Mouse (Mus musculus) hematopoietic stem cell, adult 5-6 weeks (primary cell): ENCODE measurements at regions not wholly inside any gene's neighbourhood (a gene's known extent, or its start where the extent isn't known, plus 50 kb on each side); places are given as distances from the start of the nearest gene placed in this dataset.

Source experiments
- ATAC-seq, 2 experiments: fragments of 125-278 bp in 1 of 2; replicated peaks in 1 of 2; 2 replicates each; pipeline ENCODE4 v1.8.0; 2016 to 2017; ENCODE audit warnings: inconsistent platforms in 2 of 2, mild to moderate bottlenecking in 2 of 2, moderate number of reproducible peaks in 2 of 2, low read depth in 1 of 2, moderate TSS enrichment in 1 of 2; ENCODE audit not compliant: low FRiP score in 2 of 2, poor library complexity in 2 of 2, severe bottlenecking in 2 of 2, insufficient read depth in 1 of 2, low TSS enrichment in 1 of 2

DNA sequence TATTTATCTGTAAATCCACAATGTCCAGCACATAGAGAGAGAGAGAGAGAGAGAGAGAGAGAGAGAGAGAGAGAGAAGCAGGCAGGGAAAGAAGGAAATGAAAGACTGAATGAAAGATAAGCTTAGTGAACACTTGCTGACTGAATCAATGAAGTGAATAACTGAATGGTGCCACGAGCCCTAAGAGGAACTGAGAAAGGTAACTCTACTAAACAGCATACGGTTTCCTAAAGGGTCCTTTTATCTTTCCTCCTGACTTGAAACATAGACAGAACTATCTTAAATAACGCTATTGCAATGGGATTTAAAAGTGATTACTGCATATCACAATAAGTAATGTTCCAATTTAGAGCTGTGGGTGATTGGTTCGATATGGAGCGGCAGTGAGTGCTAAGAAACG is 121.0 kb downstream of the Rbm26 start:
- ATAC-seq, result no peak

DNA sequence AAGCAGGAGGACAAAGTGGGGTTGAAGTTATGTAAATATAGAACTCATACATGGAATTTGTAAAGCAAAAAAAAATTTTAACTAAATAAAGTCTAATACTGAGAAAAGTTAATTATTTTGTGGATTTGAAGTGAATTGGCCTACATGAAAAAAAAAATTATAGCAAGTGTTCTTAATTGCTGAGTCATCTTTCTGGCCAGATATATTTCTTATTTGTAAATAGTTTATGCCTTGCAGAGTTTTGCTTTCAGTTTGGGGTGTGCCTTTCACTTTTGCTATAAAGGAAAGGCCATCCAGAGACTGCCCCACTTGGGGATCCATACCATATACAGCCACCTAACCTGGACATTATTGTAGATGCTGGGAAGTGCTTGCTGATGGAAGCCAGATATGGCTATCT is 138.3 kb downstream of the Rbm26 start:
- ATAC-seq, result no peak

GRCm38 (mm10) chr14:105034712-105035377 is 142.3 kb downstream of the Rbm26 start:
- peak; percentile 51 to 53; a peak in 3 of 4 replicates for ATAC-seq

DNA sequence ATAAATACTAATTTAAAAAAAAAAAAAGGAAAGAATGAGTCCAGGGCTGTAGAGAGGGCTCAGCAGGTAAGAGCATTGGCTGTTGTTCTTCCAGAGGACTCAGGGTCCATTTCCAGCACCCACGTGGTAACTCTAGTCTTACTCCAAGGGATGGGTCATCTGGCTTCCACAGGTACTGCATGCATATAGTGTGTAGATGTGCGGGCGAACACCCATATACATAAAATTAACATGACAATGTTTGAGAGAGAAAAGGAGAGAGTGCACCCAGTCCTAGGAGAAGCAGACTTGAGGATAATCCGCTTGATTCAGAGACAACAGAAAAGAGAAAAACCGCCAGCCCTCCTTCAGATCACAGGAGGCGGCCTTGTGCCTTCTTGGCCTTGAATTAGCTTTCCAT is 157.2 kb downstream of the Rbm26 start:
- no peak for ATAC-seq

- ATAC-seq, result no peak
These were observed 160.9 kb downstream of the Rbm26 start for GRCm38 (mm10) chr14:105016089-105016846.

DNA sequence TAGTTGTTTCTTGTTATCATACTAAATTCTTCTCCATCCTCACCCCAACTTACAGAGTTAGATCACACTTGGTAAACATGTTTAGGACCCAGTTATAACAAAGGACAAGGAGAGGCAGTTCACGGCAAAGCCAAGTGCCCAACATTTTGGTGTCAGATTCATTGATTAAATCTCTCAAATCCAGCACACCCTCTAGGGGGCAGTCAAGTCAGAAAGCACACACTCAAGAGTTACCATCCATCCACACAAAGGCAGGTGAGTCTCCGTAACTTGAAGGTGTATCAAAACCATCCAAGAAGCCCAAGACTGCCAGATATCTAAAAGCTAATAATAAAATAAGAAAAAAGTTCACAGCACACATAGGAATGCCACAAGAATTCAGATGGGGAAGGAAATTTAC is 161.8 kb downstream of the Rbm26 start:
- ATAC-seq, result no peak

- ATAC-seq, result no peak
These were observed 166.4 kb downstream of the Rbm26 start for GRCm38 (mm10) chr14:105010742-105011141.

DNA sequence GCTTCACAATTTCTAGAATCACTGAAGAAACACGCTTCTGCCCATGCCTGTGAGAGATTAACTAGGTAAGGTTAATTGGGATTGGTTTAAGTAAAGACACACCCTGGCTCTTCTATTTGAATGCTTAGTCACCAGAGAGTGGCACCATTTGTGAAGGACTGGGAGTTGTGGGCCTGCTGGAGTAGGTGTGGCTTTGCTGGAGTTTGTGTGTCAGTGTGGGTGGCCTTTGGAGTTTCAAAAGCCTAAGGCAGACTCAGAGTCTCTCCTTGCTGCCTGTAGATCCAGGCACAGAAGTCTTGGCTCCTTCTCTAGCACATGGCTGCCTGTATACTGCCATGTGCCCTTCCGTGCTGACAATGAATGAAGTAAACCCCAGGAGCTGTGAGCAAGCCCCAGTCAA is 168.8 kb downstream of the Rbm26 start:
- ATAC-seq, result no peak

DNA sequence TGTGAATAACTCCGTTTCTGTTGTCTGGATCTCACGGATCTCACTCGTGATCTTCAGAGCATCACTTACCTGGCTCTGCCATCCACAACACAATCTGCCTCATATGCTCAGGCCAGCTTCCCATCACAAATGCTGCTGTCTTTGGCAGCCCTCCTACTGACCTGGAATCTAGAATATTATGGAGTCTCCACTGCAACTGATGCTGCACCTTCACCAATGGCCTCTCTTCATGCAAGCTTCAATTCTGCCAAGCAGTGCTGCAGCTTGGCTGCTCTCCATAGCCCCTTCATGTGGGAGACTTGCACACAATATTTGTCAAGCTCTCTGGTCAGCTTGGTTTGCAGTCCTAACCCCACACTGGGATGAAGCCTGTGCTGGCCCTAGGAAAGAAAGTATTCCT is 183.1 kb downstream of the Rbm26 start:
- no peak for ATAC-seq

DNA sequence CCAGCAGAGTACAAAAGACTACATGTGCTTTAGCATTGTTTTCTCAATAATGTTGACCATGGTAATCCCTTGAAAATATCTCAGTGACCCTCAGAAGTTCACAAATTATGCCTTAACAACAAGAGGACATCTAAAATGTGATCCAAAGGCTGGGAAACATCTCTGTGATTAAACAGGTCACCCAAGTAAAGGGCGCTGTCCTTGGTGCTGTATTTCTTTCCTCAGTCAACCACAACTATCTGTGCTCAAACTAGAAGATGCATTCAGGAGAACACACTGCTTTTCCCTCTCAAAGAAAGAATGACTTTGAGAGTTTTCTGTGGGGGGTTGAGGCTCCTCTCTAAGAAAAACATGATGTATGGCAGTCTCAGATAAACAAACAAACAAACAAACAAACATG is 211.1 kb downstream of the Rbm26 start:
- no peak for ATAC-seq

DNA sequence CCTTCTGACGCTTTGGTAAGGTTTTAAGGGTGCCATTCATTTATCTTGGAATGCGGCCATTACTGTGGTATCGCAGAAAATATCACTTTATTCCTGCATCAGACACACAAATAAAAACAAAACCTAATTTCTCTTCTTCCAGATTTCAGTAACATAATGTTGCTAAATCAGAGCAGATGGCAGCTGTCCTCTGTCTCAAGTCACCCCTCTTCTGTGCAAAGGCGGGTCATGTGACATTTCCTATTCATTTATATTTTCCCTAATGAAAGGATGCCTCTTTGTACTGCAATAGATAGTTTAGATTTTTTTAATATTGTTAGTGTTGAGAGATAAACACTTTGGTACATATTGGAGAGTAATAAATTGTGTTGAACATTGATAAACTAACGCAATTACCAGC is 233.7 kb downstream of the Rbm26 start:
- no peak for ATAC-seq

DNA sequence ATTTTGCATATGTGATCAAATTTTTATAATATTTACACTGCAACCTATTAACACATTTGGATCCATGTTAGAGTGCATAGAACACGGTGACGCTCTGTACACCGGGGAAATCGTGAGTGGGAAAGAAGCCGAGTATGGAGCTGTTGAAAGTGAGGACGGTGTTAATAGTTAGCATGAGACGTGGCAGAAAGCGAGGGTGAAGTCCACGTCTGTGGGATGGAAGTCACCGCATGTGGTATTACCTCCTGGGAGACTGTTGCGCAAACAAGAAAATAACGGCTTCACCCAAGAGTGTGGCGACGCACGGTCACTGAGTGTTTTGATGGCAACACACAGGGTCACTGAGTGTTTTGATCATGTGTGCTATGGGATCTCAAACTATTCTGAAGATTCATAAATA is 237.2 kb downstream of the Rbm26 start:
- ATAC-seq, result no peak

- ATAC-seq, result peak; percentile 68 to 80
These were observed 239.9 kb downstream of the Rbm26 start for GRCm38 (mm10) chr14:104937083-104937864.

GRCm38 (mm10) chr14:104935956-104936355 is 241.2 kb downstream of the Rbm26 start:
- ATAC-seq, result no peak

DNA sequence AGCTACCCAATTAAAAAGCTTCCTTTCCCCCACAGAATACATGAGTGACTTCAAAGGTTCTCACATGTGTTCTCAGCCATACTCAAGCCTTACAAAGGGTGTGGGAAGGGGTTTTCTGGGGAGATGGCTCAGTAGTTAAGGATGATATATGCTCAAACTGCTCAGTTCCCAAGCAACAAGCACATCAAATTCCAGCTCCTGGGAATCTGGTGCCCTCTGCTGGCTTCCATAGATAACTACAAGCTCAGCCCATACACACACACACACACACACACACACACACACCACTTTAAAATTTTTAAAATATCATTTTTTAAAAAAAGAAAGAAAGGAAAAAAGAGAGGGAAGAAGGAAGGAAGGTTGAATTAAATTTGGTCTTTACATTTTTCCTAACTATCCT is 271.4 kb downstream of the Rbm26 start:
- ATAC-seq, result no peak

DNA sequence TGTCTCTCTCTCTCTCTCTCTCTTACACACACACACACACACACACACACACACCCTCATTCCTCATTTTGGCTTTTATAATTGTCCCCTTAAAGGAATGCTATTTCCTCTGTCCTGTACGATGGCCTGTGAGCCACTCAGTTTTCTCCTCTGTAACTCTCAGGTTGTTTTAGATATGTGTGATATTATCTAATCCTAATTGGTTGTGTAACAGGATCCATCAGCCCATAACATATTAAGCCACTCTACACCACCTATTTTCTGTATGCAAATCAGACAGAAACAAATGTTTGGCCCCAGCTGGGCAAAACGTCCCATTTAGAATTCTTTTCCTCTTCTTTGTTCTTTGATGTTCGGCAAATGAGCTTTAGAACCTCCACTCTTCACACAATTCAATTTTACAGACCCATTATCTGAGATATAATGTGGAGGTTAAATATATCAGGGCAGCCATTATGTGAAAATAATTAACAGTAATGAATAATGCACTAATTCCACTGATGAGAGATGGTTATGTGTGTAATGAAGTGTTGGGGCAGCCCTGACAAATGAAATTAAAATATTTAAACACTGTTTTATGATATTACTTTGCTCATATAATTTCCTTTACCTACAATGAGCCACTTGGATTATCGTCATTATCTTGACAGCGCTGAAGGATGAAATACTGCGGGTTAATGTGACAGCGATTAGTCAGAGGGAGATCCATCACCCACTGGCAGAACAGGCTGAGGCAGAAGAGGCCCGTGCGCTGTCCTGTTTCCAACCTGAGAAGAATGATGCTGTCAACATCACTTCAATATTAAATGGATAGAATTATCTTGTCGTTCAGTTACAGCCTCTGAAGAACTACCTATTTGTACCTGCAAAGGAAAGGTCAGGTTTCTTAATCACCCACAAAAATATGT is 274.8 kb downstream of the Rbm26 start:
- no peak for ATAC-seq

GRCm38 (mm10) chr14:104901072-104901471 is 276.1 kb downstream of the Rbm26 start:
- ATAC-seq, result peak; percentile 98
